Mouse (Mus musculus) midbrain, postnatal 0 days (tissue): ENCODE data around the gene Foxa3. TPM values are rescaled to one million over a fixed set of nuclear protein-coding genes. Genes with fewer than 3 reads are reported as not detected.

Experiments
- ATAC-seq: fragments of 200-750 bp; cut with Nextera tagmentation; 2 replicates; pipeline ENCODE4 v1.8.0; 2017; ENCODE audit warnings: moderate number of reproducible peaks, mild to moderate bottlenecking, moderate TSS enrichment, moderate library complexity; ENCODE audit not compliant: low FRiP score
- DNase-seq: peaks from one replicate; pipeline ENCODE4 v3.0.0-alpha.2; 2015; ENCODE audit warnings: low spot score
- H3K27ac ChIP-seq: fragments of 300-500 bp; sonication (generic); 2 replicates; pipeline ENCODE4 v1.5.1; 2014; ENCODE audit warnings: low read depth, mild to moderate bottlenecking, low read length, mixed read lengths
- H3K27me3 ChIP-seq: fragments of 300-500 bp; sonication (generic); 2 replicates; pipeline ENCODE4 v1.6.1; 2014; ENCODE audit warnings: low read length, control low read depth, mixed read lengths; ENCODE audit not compliant: insufficient read depth
- H3K36me3 ChIP-seq: fragments of 300-500 bp; sonication (generic); 2 replicates; pipeline ENCODE4 v1.6.1; 2014; ENCODE audit warnings: low read length, control low read depth, mixed read lengths; ENCODE audit not compliant: insufficient read depth
- H3K4me1 ChIP-seq: fragments of 300-500 bp; sonication (generic); 2 replicates; pipeline ENCODE4 v1.6.1; 2014; ENCODE audit warnings: mild to moderate bottlenecking, control low read depth, antibody characterized with exemption, low read length, mixed read lengths; ENCODE audit not compliant: insufficient read depth
- H3K4me2 ChIP-seq: fragments of 300-500 bp; sonication (generic); 2 replicates; pipeline ENCODE4 v1.6.1; 2014; ENCODE audit warnings: low read depth, mild to moderate bottlenecking, low read length, mixed read lengths; ENCODE audit not compliant: poor library complexity, severe bottlenecking
- H3K4me3 ChIP-seq: fragments of 300-500 bp; sonication (generic); 2 replicates; pipeline ENCODE4 v1.5.1; 2014; ENCODE audit warnings: low read depth, mild to moderate bottlenecking, low read length, moderate library complexity
- H3K9ac ChIP-seq: fragments of 300-500 bp; sonication (generic); replicated peaks from 2 replicates; pipeline ENCODE4 v1.6.1; 2014; ENCODE audit warnings: mild to moderate bottlenecking, low read length, moderate library complexity, mixed read lengths; ENCODE audit not compliant: poor library complexity, severe bottlenecking
- H3K9me3 ChIP-seq: fragments of 300-500 bp; sonication (generic); 2 replicates; pipeline ENCODE4 v1.6.1; 2016; ENCODE audit warnings: low read length, control low read depth
- CTCF ChIP-seq: IDR thresholded peaks from 2 replicates; pipeline ENCODE4 v1.5.1; 2016; ENCODE audit warnings: antibody characterized with exemption, mild to moderate bottlenecking
- WGBS: fragments of 180-500 bp; shearing (Covaris S2); extraction: QIAGEN DNeasy Blood & Tissue Kit; methylation state at CpG from one replicate; pipeline ENCODE4 v1.1.7; 2014; 5-methylcytosine and 5-hydroxymethylcytosine counted together
- polyA plus RNA-seq: library from polyadenylated mRNA; unstranded; fragments of >200 nt; fragmentation: Nextera tagmentation; extraction: Ambion mirVana; gene quantifications from 2 replicates; pipeline ENCODE4 v1.2.1, GENCODE M21; 2015
- total RNA-seq: library from RNA; depleted of rRNA; stranded (reverse); fragments of >200 nt; gene quantifications from 2 replicates; pipeline ENCODE4 v1.2.3, GENCODE M21; 2014; rRNA removed

The Foxa3 gene
- total and polyA plus RNA-seq, 2 experiments from 2014 or later: not detected

GRCm38 (mm10) chr7:18978381-18978780, 45.0 kb downstream of the Foxa3 start:
- no peaks in the 10 kb centered on the region for H3K9me3 ChIP-seq
- H3K4me1 ChIP-seq: no peaks in the 10 kb centered on the region
- no peak for TF ChIP-seq CTCF
- ATAC-seq: no peak
- no peak overlapping the region for H3K9ac ChIP-seq
- no peak for DNase-seq
- no peak overlapping the region for H3K27ac ChIP-seq
- no peak overlapping the region for H3K4me2 ChIP-seq
- WGBS: 89% methylated on average over 9 of the region's 9 CpGs
- no peaks in the 10 kb centered on the region for H3K27me3 ChIP-seq
- H3K4me3 ChIP-seq: no peak overlapping the region
- no peaks in the 10 kb centered on the region for H3K36me3 ChIP-seq

GRCm38 (mm10) chr7:18970956-18971355, 52.4 kb downstream of the Foxa3 start:
- Histone ChIP-seq H3K27me3 (no peaks in the 10 kb centered on the region), H3K27ac (no peak overlapping the region), H3K4me1 (no peaks in the 10 kb centered on the region), H3K4me2 (no peak overlapping the region), H3K9ac (no peak overlapping the region), H3K36me3 (no peaks in the 10 kb centered on the region), H3K9me3 (no peaks in the 10 kb centered on the region), H3K4me3 (no peak overlapping the region)
- peak; percentile 51 for TF ChIP-seq CTCF
- DNase-seq (no peak), ATAC-seq (no peak)
- WGBS: 86% methylated on average over 3 of the region's 3 CpGs

GRCm38 (mm10) chr7:18967603-18968002, 55.7 kb downstream of the Foxa3 start:
- Histone ChIP-seq H3K9me3 (no peaks in the 10 kb centered on the region), H3K4me3 (no peak overlapping the region), H3K4me1 (peaks cover 4% of the 10 kb centered on the region; the same call in 1 of the 2 replicates), H3K9ac (no peak overlapping the region), H3K4me2 (no peak overlapping the region), H3K36me3 (no peaks in the 10 kb centered on the region), H3K27me3 (no peaks in the 10 kb centered on the region), H3K27ac (no peak overlapping the region)
- TF ChIP-seq CTCF: no peak
- ATAC-seq: peak; percentile 32; the same call in 1 of the 2 replicates
- DNase-seq: peak; percentile 40
- 8% methylated on average over 8 of the region's 8 CpGs for WGBS

GRCm38 (mm10) chr7:18965312-18965711, 58.0 kb downstream of the Foxa3 start:
- no peak overlapping the region for H3K4me3 ChIP-seq
- TF ChIP-seq CTCF: no peak
- no peaks in the 10 kb centered on the region for H3K9me3 ChIP-seq
- peaks cover 6% of the 10 kb centered on the region; the same call in 1 of the 2 replicates for H3K4me1 ChIP-seq
- WGBS: 84% methylated on average over 5 of the region's 5 CpGs
- H3K36me3 ChIP-seq: no peaks in the 10 kb centered on the region
- H3K4me2 ChIP-seq: no peak overlapping the region
- no peak for DNase-seq
- no peak overlapping the region for H3K9ac ChIP-seq
- 0 out of 2 replicates have a peak overlapping the region, but pooled peaks have one; percentile 8 for H3K27ac ChIP-seq
- ATAC-seq: no peak
- no peaks in the 10 kb centered on the region for H3K27me3 ChIP-seq

GRCm38 (mm10) chr7:18963294-18963843, 60.0 kb downstream of the Foxa3 start:
- 10% methylated on average over 19 of the region's 19 CpGs for WGBS
- Histone ChIP-seq H3K4me3 (no peak overlapping the region), H3K27ac (no peak overlapping the region), H3K27me3 (no peaks in the 10 kb centered on the region), H3K36me3 (peaks cover 6% of the 10 kb centered on the region; the same call in 1 of the 2 replicates), H3K9me3 (no peaks in the 10 kb centered on the region), H3K4me1 (peaks cover 6% of the 10 kb centered on the region; the same call in 1 of the 2 replicates), H3K4me2 (peak overlapping the region; percentile 45; the same call in 1 of the 2 replicates), H3K9ac (no peak overlapping the region)
- TF ChIP-seq CTCF: no peak
- ATAC-seq (no peak), DNase-seq (no peak)

Other genes with a start within 250 kb of the Foxa3 start
- not detected in 2 replicates for gene Psg19, start 225.0 kb downstream of the Foxa3 start, total RNA-seq
- not detected in 2 replicates for gene Psg19, start 225.0 kb downstream of the Foxa3 start, polyA plus RNA-seq
- not detected in 2 replicates for gene Psg17, start 201.9 kb downstream of the Foxa3 start, total RNA-seq
- not detected in 2 replicates for gene Psg17, start 201.9 kb downstream of the Foxa3 start, polyA plus RNA-seq
- 2.0 and 3.3 TPM in 2 replicates for gene Mill2, start 183.6 kb downstream of the Foxa3 start, total RNA-seq
- gene Mill2, start 183.6 kb downstream of the Foxa3 start, polyA plus RNA-seq: 0.64 and 0.93 TPM in 2 replicates
- 17.3 and 18.2 TPM in 2 replicates for gene Pglyrp1, start 152.2 kb downstream of the Foxa3 start, total RNA-seq
- gene Pglyrp1, start 152.2 kb downstream of the Foxa3 start, polyA plus RNA-seq: 26.8 and 27.1 TPM in 2 replicates
- gene Ccdc61, start 113.1 kb downstream of the Foxa3 start, total RNA-seq: 21.3 and 25.5 TPM in 2 replicates
- 29.5 and 35.2 TPM in 2 replicates for gene Ccdc61, start 113.1 kb downstream of the Foxa3 start, polyA plus RNA-seq
- gene Nova2, start 97.7 kb downstream of the Foxa3 start, total RNA-seq: 20.9 and 26.5 TPM in 2 replicates
- 8.7 and 10.1 TPM in 2 replicates for gene Nova2, start 97.7 kb downstream of the Foxa3 start, polyA plus RNA-seq
- 1.7 and 3.7 TPM in 2 replicates for gene Nanos2, start 36.1 kb downstream of the Foxa3 start, total RNA-seq
- 0.59 and 1.3 TPM in 2 replicates for gene Nanos2, start 36.1 kb downstream of the Foxa3 start, polyA plus RNA-seq
- 16.0 and 21.2 TPM in 2 replicates for gene Mypop, start 32.3 kb downstream of the Foxa3 start, total RNA-seq
- gene Mypop, start 32.3 kb downstream of the Foxa3 start, polyA plus RNA-seq: 4.7 and 5.0 TPM in 2 replicates
- 115 and 133 TPM in 2 replicates for gene Irf2bp1, start 19.5 kb downstream of the Foxa3 start, total RNA-seq
- gene Irf2bp1, start 19.5 kb downstream of the Foxa3 start, polyA plus RNA-seq: 25.6 and 26.1 TPM in 2 replicates
- 73.5 and 74.2 TPM in 2 replicates for gene Sympk, start 839 bp upstream of the Foxa3 start, total RNA-seq
- gene Sympk, start 839 bp upstream of the Foxa3 start, polyA plus RNA-seq: 19.5 and 19.7 TPM in 2 replicates
- gene Rsph6a, start 31.2 kb upstream of the Foxa3 start, total RNA-seq: not detected in 2 replicates
- 0.57 and 0.75 TPM in 2 replicates for gene Rsph6a, start 31.2 kb upstream of the Foxa3 start, polyA plus RNA-seq
- 134 and 136 TPM in 2 replicates for gene Dmwd, start 52.7 kb upstream of the Foxa3 start, total RNA-seq
- gene Dmwd, start 52.7 kb upstream of the Foxa3 start, polyA plus RNA-seq: 33.1 and 35.4 TPM in 2 replicates
- gene Dmpk, start 60.3 kb upstream of the Foxa3 start, total RNA-seq: 12.3 and 32.1 TPM in 2 replicates
- gene Dmpk, start 60.3 kb upstream of the Foxa3 start, polyA plus RNA-seq: 4.0 and 5.1 TPM in 2 replicates
- gene Six5, start 71.1 kb upstream of the Foxa3 start, total RNA-seq: 5.4 and 8.2 TPM in 2 replicates
- gene Six5, start 71.1 kb upstream of the Foxa3 start, polyA plus RNA-seq: 1.2 and 1.4 TPM in 2 replicates
- gene Gm4969, start 94.8 kb upstream of the Foxa3 start, total RNA-seq: 9.4 and 9.6 TPM in 2 replicates
- gene Gm4969, start 94.8 kb upstream of the Foxa3 start, polyA plus RNA-seq: 12.7 and 12.9 TPM in 2 replicates
- gene Fbxo46, start 96.3 kb upstream of the Foxa3 start, total RNA-seq: 19.8 and 20.6 TPM in 2 replicates
- 9.9 and 11.6 TPM in 2 replicates for gene Fbxo46, start 96.3 kb upstream of the Foxa3 start, polyA plus RNA-seq
- gene Qpctl, start 125.8 kb upstream of the Foxa3 start, total RNA-seq: 17.3 and 17.8 TPM in 2 replicates
- 30.2 and 32.5 TPM in 2 replicates for gene Qpctl, start 125.8 kb upstream of the Foxa3 start, polyA plus RNA-seq
- 31.4 and 36.7 TPM in 2 replicates for gene Snrpd2, start 126.2 kb upstream of the Foxa3 start, total RNA-seq
- gene Snrpd2, start 126.2 kb upstream of the Foxa3 start, polyA plus RNA-seq: 115 and 116 TPM in 2 replicates
- gene Gipr, start 142.6 kb upstream of the Foxa3 start, total RNA-seq: 2.3 and 7.4 TPM in 2 replicates
- gene Gipr, start 142.6 kb upstream of the Foxa3 start, polyA plus RNA-seq: 1.7 and 2.3 TPM in 2 replicates
- gene Eml2, start 152.9 kb upstream of the Foxa3 start, total RNA-seq: 83.7 and 89.0 TPM in 2 replicates
- gene Eml2, start 152.9 kb upstream of the Foxa3 start, polyA plus RNA-seq: 13.1 and 13.4 TPM in 2 replicates
- gene Gpr4, start 189.0 kb upstream of the Foxa3 start, total RNA-seq: 3.1 and 4.7 TPM in 2 replicates
- 6.1 and 6.2 TPM in 2 replicates for gene Gpr4, start 189.0 kb upstream of the Foxa3 start, polyA plus RNA-seq
- 34.8 and 40.1 TPM in 2 replicates for gene Opa3, start 204.8 kb upstream of the Foxa3 start, total RNA-seq
- 33.4 and 33.9 TPM in 2 replicates for gene Opa3, start 204.8 kb upstream of the Foxa3 start, polyA plus RNA-seq
- 50.9 and 56.9 TPM in 2 replicates for gene Vasp, start 248.3 kb upstream of the Foxa3 start, total RNA-seq
- 31.4 and 32.3 TPM in 2 replicates for gene Vasp, start 248.3 kb upstream of the Foxa3 start, polyA plus RNA-seq